Mouse (Mus musculus) B cell, adult 2 months (primary cell): ENCODE data around the gene Hmgxb4.

Experiments
- DNase-seq, 2 experiments: peaks; one replicate each; pipeline ENCODE4 v3.0.0; 2022

The Hmgxb4 gene

DNA sequence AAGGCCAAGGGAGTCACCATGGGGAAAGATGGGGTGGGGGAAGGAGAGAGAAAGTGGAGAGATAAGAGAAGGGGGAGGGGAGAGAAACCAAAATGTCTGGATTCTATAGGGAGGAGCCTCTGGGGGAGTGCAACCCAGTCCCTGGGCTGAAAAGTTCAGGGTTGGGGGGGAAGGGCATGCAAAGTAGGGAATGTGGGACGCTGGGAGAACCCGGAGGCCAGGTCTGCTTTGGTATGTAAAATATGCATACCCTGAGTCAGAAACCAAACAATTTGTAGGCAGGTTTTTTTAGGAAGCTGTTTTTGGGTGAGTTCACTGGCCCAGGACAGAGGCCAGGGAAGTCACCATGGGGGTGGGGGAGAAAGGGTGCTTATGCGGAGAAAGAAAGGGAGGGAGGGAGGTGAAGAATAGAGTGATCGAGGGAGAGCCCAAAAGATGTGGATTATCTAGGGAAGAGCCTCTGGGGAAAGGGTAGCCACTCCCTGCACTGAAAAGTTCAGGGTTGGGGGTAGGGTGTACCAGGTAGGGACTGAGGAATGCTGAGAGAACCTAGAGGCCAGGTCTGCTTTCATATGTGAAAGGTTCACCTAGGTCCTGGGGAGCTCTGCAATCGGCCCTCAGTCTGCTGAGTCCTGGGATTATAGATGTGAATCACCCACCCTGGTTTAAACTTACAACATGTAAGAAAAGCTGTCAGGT is 25.3 kb downstream of the Hmgxb4 start:
- DNase-seq: no peak

DNA sequence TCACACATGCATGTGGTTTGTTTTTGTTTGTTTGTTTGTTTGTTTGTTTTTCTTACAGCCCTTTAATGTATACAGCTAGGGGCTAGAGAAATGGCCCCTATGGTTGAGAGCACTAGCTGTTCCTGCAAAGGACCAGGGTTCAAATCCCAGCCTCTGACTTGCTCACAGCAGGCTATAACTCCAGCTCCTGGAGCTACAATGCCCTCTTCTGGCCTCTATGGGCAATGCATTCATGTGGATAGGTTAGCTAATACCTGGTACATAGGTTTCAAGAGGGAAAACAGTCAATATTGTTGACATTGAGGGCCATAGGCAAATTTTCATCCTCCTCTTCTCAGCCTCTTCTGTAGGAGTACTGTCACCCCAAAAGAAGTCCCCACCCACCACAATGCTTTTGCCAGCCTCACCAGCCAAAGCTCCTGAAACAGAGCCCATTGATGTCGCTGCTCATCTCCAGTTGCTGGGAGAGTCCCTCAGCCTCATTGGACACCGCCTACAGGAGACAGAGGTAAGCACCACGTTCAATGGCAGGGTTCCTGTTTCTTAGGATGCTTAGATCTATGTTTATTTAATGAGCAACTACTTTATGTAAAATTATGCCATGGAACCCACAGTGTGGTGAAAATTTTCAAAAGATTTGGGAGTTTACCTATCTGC is 30.6 kb downstream of the Hmgxb4 start:
- DNase-seq: peak; percentile 25 to 27

- DNase-seq: no peak
Observed at GRCm38 (mm10) chr8:75025809-75026208, 32.7 kb downstream of the Hmgxb4 start.

GRCm38 (mm10) chr8:75030453-75031024 is 37.4 kb downstream of the Hmgxb4 start:
- DNase-seq: no peak

DNA sequence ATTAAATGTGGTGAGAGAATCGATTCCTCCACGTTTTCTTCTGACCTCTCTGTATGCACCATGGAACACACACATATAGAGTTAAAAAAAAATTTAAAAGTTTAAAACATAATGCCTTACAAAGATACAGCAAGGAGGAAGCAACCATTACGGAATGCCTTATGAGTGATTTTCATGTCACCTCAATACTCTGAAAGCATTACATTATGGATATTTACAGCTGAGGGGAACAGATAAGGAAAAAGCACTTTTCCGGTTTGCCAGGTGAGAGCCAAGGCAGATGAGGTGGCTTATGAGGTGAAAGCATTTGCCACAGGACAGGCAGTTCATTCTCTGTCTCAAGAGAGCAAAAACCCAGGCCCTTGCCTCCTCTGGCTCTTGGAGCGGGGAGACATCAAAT is 39.8 kb downstream of the Hmgxb4 start:
- DNase-seq: no peak

DNA sequence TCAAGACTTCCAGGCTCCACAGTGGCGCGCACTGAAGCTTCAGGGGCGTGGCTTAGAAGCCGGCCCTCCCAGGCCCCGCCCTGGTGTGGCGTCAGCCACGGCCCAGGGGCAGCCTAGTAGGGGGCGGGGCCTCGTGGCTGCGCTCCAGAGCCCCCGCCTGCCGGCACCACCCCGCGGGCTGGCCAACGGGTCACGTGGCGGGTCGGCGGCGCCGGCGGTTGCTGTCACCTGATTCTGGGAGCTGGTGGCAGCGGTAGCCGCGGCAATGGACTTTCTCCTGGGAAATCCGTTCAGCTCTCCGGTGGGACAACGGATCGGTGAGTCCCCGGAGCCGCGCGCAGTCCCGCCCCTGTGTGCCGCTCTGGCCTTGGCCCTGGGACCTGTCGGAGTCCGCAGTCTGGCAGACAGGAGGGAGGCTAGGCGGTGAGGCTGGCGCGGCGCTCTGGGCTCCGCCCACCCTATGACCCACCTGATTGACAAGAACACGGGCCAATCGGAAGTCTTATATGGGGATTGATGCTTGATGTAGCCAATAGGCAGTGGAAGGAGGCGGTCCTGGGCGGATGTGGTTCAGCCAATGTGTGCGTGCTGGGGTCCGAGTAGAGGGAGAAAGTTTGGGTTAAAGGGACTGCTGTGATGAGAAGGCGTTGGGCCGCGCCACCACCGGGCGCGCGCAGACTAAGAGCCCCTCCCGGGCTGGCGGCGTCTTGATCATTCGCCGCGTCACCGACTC is 40.5 kb downstream of the Hmgxb4 start, which contains the start of gene Tom1:
TSS of gene Tom1 (plus strand) at position 195 of the 733 bp plus-strand sequence.
- peak; percentile 99 for DNase-seq

GRCm38 (mm10) chr8:75034285-75034684 is 41.1 kb downstream of the Hmgxb4 start:
- no peak for DNase-seq

DNA sequence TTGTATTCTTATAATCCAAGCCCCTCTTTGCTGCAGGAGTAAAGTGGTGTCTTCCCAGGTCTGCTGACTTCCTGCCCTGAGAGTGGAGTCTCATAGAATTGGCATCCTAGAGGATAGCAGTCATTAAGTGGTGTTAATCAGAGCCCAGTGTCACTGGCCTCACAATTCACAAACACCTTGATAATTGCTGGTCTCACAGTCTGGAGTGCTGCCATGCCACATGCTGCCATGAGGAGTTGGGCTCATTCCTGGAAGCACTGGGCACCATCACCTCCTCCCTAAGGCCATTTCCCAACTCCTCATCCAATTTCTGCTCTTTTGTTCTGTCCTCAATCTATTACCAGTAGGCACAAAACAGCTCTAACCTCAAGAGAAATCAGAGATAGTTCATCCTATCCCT is 42.5 kb downstream of the Hmgxb4 start:
- no peak for DNase-seq

GRCm38 (mm10) chr8:75038497-75038896 is 45.3 kb downstream of the Hmgxb4 start:
- no peak for DNase-seq

- DNase-seq: no peak
Observed at GRCm38 (mm10) chr8:75039754-75040153, 46.6 kb downstream of the Hmgxb4 start.

- no peak for DNase-seq
Observed at GRCm38 (mm10) chr8:75042171-75042570, 49.0 kb downstream of the Hmgxb4 start.

GRCm38 (mm10) chr8:75042974-75043373 is 49.8 kb downstream of the Hmgxb4 start:
- no peak for DNase-seq

DNA sequence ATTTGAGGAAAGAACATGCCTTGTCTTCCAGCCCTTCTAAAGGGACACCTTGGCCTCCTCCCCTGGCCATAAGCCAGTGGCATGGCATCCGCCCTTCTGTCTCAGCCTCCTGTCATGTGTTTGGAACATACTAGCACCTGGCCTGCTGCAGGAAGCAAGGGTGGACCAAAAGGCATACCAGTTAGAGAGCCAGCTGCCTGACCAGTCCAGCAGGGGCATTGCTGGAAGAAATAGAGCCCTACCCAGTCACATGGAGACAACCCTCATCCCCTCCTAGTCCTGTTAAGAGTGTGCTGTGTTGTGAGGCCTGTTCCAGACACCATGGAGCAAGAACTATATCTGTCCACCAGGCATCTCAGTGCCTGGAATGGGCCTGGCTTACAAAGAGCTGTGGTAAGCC is 53.1 kb downstream of the Hmgxb4 start:
- DNase-seq: no peak

DNA sequence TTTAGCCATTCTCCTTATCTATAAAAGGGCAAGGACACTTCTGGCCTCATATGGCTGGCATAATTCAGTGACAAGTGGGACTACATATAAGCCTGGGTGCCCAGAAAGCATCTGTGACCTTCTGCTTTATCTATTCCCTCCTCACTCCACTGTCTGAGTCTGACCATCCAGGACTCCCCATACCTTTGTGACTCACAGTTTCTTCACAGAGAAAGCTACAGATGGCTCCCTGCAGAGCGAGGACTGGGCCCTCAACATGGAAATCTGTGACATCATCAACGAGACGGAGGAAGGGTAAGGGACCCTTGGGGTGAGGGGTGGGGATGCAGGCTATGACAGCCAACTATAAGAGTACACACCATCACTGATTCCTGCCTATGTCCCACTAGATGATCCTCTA is 54.6 kb downstream of the Hmgxb4 start:
- DNase-seq: no peak

DNA sequence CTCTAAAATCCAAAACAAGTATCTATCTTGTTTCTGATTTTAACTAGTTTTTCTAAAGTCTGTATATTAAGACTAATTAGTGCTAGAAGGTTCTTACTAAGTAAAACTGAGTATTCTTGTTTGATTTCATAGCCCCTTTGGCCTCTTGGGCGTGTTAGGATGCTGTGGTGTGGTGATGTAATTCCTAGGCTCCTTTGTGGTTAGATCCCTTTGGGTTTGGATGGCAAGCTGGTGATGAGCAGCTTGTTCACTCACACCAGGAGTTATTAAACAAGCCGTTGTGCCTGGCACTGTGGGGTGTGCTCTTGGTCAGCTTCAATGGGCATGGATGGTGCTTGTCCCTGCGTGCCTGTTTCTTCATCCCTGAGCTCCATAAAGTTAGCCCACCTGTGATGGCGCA is 60.2 kb downstream of the Hmgxb4 start:
- no peak for DNase-seq

DNA sequence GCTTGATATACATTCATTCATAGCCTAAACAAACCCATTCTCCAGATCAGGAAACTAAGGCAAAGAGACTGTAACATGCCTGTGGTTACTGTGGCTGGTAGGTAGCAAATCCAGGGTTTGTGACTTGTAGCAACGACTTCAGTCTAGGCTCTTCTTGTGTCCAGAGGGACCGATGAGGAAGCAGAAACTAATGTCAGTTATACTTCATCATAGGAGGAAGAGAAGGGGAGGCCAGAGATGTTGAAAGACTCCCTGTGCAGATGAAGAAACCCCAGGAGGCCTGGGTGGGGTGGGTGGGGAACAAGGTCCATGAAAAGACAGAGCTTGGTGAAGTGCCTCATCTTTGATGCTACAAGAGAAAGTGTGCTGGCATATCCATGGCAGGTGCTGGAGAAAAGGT is 62.5 kb downstream of the Hmgxb4 start:
- DNase-seq: no peak

DNA sequence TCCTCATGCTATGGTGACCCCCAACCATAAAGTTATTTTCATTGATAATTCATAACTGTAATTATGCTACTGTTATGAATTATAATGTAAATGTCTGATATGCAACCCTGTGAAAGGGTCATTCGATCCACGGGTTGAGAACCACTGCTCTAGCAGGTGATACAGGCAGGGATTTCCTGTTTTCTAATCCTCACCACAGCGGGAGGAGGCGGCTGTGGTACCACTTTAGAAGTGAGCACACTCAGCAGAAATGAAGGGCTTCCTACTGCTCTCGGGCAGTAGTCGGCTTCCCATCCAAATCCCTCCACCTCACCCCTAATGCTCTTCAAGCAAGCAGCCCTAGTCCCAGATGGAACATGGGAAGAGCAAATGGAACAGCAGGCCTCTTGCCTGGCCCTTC is 66.9 kb downstream of the Hmgxb4 start:
- no peak for DNase-seq

GRCm38 (mm10) chr8:75060815-75061214 is 67.7 kb downstream of the Hmgxb4 start:
- no peak for DNase-seq

DNA sequence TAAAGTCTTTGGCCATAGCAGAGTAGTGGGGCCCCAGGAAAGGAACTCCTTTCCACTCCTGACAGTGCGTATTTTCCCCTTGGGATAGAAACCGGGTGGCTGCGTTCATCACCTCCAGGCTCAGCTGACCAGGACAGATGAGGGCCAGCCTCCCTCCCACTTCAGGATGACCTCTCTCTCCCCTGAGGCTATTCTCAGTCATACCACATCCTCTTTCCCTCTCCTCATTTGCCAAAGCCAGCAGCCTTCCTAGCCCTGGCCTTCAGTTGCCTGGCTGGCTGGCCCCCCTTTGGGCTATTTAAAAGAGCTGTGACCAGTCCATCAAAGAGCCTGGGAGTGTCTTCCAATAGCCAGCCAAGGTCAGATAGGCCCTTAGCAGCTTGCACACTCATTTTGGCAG is 70.1 kb downstream of the Hmgxb4 start:
- no peak for DNase-seq

DNA sequence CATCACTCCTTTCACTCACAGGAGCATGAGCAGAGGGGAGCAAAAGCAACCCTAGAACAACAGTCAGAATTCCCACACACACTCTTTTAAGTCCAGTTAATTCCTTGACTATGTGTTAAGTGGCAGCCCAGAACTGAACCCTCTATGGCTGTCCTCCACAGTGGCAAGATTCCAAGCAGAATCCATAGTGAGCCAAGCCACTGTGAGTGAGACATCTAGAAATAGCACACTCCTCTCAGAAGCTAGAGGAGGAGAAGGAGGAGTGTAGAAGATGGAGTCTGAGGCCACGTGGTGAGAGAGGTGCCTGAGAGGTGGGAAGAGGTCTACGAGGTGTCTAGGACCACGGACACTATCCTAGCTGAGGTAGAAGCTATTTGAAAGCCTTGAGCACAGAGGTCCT is 71.6 kb downstream of the Hmgxb4 start:
- DNase-seq: no peak

DNA sequence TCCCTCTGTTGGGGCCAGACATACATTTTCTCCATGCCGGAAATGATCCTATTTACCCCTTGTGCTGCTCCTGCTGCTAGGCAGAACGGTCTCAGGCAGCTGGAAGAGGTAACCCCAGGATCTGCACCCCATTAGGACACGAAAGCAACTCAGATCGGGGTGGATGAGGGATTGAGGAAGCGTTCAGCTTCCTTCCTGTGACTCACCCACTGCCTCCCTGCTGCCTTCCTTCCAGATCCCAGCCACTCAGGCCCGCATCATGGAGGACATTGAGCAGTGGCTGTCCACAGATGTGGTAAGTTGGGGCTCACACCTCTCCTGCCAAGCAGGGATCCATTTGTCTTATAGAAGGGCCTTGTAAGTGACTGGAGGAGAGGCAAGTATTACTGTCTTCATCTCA is 74.1 kb downstream of the Hmgxb4 start:
- DNase-seq: no peak

DNA sequence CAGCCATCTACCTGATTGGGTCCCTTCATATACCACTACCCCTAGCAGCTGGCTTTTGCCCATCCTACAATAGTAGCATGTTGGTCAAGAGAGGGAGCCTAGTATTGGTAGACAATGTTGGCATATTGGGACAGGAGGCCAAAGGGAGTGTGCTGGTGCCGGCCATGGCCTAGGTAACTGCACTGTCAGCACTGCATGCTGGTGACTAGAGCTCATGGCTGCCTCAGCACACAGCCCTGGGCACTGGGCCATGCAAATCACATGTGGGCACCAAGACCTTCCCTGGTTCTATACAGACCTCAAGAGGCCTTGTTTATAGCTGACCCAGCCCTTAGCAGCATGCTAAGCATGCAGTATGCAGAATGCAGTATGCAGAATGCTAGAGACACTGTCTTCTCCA is 77.1 kb downstream of the Hmgxb4 start:
- DNase-seq: no peak

DNA sequence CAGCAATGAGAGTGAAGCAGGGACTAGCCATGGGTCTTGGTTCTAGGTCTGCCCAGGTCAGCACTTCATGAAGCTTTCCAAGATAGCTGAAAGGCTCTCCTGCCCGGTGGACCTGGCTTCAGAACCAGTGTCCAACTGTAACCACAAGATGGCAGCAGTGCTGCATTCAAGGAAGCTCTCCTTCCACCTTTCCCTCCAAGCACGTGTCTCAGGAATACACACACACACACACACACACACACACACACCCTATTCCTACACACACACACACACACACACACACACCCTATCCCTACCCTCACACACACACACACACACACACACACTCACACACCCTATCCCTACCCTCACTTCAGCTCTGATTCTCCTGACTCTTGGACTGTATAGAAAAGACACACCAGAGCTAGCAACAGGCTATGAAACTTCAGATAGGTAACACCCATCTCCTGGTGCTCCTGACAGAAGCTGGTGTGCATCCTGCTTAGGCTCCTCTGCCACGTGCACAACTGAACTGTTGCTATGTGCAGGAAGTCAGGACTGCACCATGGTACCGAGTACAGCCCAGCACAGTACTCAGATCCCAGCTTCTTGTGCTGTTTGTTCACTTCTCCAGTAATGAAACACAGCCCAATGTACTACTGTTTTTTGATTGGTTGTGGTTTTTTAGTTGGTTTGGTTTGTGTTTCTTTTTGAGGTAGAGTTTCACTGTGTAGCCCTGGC is 78.6 kb downstream of the Hmgxb4 start:
- DNase-seq: peak; percentile 68 to 70
